ENCODE assay signal across 18 mouse cellular contexts in the genomic region with DNA sequence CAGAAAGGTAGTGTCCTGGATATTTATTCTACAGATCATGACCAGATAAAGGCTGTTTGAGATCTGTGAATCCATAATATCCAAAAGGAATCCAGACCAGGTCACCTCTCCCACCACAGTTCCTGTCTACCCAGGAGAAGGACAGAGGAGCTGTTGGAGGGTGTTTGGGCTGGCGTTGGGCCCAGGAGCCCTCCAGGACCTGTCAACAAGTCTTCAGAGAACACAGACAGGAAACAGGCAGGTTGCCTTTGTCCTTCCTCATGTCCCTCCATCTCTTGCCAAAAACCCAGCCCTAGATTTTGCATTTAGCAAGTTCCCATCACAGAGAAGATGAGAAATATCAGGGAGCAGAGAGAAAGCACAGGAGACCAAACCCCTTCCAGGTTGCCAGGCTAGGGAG. TPM values are rescaled to one million over a fixed set of nuclear protein-coding genes. Genes with fewer than 3 reads are reported as not detected.
DNase-seq lines count a peak whose midpoint lies in the region; ATAC-seq lines count a peak whose summit lies in the region.
"Had no signal": no experiment of that assay in that cellular context is flagged by ENCODE, and none has a peak within 500 bp of the region (broad histone marks: within the 10 kb centered on the region; RNA-seq: fewer than 3 reads in every experiment).

No protein-coding gene starts in this region.

- H3K27ac ChIP-seq in kidney, embryonic 16.5 days (ENCODE audit: low read length) = no peak overlapping the region
- H3K27ac ChIP-seq in heart, embryonic 10.5 days = peak overlapping the region; percentile 63; the same call in 1 of the 2 replicates
- H3K27ac ChIP-seq: embryonic facial prominence, embryonic 10.5 days; forebrain, embryonic 15.5 days had no signal

- no peak overlapping the region for H3K9ac ChIP-seq in kidney, embryonic 16.5 days (replicated peaks; ENCODE audit: low read length)
- H3K9ac ChIP-seq: forebrain, embryonic 15.5 days had no signal

- no peak overlapping the region for H3K4me3 ChIP-seq in kidney, embryonic 16.5 days (ENCODE audit: low read length)
- no peak overlapping the region for H3K4me3 ChIP-seq in heart, embryonic 10.5 days
- H3K4me3 ChIP-seq: embryonic facial prominence, embryonic 10.5 days; erythroblast, embryonic 14.5 days; forebrain, embryonic 15.5 days had no signal

- WGBS in kidney, embryonic 16.5 days = 60% methylated on average over 1 of the region's 1 CpGs
- WGBS in heart, embryonic 10.5 days = 17% methylated on average over 1 of the region's 1 CpGs

- no peak for ATAC-seq in kidney, embryonic 16.5 days (ENCODE audit: low FRiP score, low TSS enrichment)
- ATAC-seq: forebrain, embryonic 15.5 days; inflammation-experienced regulatory T-cells, adult 6 months had no signal

- no peak overlapping the region for H3K4me2 ChIP-seq in kidney, embryonic 16.5 days (replicated peaks; ENCODE audit: low read depth, low read length)
- H3K4me2 ChIP-seq: forebrain, embryonic 15.5 days had no signal

- H3K27me3 ChIP-seq in kidney, embryonic 16.5 days (ENCODE audit: insufficient read depth, low read length) = no peaks in the 10 kb centered on the region
- H3K27me3 ChIP-seq in heart, embryonic 10.5 days (ENCODE audit: insufficient read depth, poor library complexity, severe bottlenecking) = no peaks in the 10 kb centered on the region
- H3K27me3 ChIP-seq: forebrain, embryonic 15.5 days had no signal

- intact Hi-C loops in heart, postnatal 14 days (cut with DNase I) = loop anchor here (5.0 kb wide), 1 partner anchor 63 kb away; no protein-coding TSS in a partner anchor

- no peaks in the 10 kb centered on the region for H3K36me3 ChIP-seq in kidney, embryonic 16.5 days (ENCODE audit: insufficient read depth, low read length)
- no peaks in the 10 kb centered on the region for H3K36me3 ChIP-seq in heart, embryonic 10.5 days
- H3K36me3 ChIP-seq: forebrain, embryonic 15.5 days had no signal

- H3K9me3 ChIP-seq in kidney, embryonic 16.5 days (ENCODE audit: low read length) = no peaks in the 10 kb centered on the region
- no peaks in the 10 kb centered on the region for H3K9me3 ChIP-seq in heart, embryonic 10.5 days
- H3K9me3 ChIP-seq: embryonic facial prominence, embryonic 10.5 days; forebrain, embryonic 15.5 days had no signal

- H3K4me1 ChIP-seq in kidney, embryonic 16.5 days (ENCODE audit: insufficient read depth, low read length) = peaks cover 6% of the 10 kb centered on the region
- peaks cover 23% of the 10 kb centered on the region for H3K4me1 ChIP-seq in heart, embryonic 10.5 days

- DNase-seq in kidney, adult 18-20 months = peak; percentile 22
- no peak for DNase-seq in heart, embryonic 10.5 days (ENCODE audit: low spot score)
- peak; percentile 74 to 81 for DNase-seq in heart, postnatal 14 days
- DNase-seq in kidney, postnatal 4 days = peak; percentile 31 to 42
- DNase-seq in frontal cortex, postnatal 10 days (ENCODE audit: low spot score in 2 of 2) = no peak
- DNase-seq in adipocyte (ENCODE audit: low spot score) = no peak
- DNase-seq: adrenal gland, adult 2 months; lung, adult 2 months; midbrain, embryonic 14.5 days; right cerebral cortex, adult 18-20 months; thymus, postnatal 36 days had no signal

RNA-seq across cellular contexts. Expression of gene Has3, which starts 35.1 kb away (rescaled TPM):
- polyA plus RNA-seq in kidney, embryonic 16.5 days (2015; fragmentation: Nextera tagmentation; extraction: Ambion mirVana) = 1.5 and 1.6 TPM in 2 replicates
- polyA plus RNA-seq in heart, embryonic 10.5 days (2016; fragmentation: Nextera tagmentation; extraction: Ambion mirVana) = 0.25 TPM in 1 of 2 replicates, not detected in the other
- total RNA-seq in heart, postnatal 14 days (2021) = 1 to 10 TPM; 1.2 to 1.9 TPM
- total RNA-seq: hematopoietic stem cell, adult 5-6 weeks; liver, adult 2 months had no signal
- polyA plus RNA-seq: erythroblast, embryonic 14.5 days had no signal

RNA-seq across cellular contexts. Expression of gene Utp4, which starts 58.5 kb away (rescaled TPM):
- 84.3 and 91.4 TPM in 2 replicates for polyA plus RNA-seq in kidney, embryonic 16.5 days (2015; fragmentation: Nextera tagmentation; extraction: Ambion mirVana)
- polyA plus RNA-seq in heart, embryonic 10.5 days (2016; fragmentation: Nextera tagmentation; extraction: Ambion mirVana) = 61.5 and 79.9 TPM in 2 replicates
- 10 to 100 TPM; 19.2 to 23.0 TPM for total RNA-seq in heart, postnatal 14 days (2021)

Comparison
In these comparisons a context has a peak if more than half of its experiments do, and no peak if none do; other contexts are left out.
1. DNase-seq: peak in kidney, adult 18-20 months (single experiment), heart, postnatal 14 days (2 of 2) and kidney, postnatal 4 days (2 of 2); none in heart, embryonic 10.5 days (single experiment), frontal cortex, postnatal 10 days (0 of 2) and adipocyte (single experiment).